Mouse (Mus musculus): ENCODE data around the gene Mien1. TPM values are rescaled to one million over a fixed set of nuclear protein-coding genes. Genes with fewer than 3 reads are reported as not detected.

The Mien1 gene
- polyA plus RNA-seq, 1 experiment from 2014 or later = 227 TPM

- DNase-seq (ENCODE audit: low spot score) = peak; percentile 78
Measured at GRCm38 (mm10) chr11:98389221-98389780, 49.5 kb downstream of the Mien1 start.

- DNase-seq (ENCODE audit: low spot score) = no peak
Measured at GRCm38 (mm10) chr11:98388282-98388681, 50.5 kb downstream of the Mien1 start.

Other genes starting within 250 kb of the Mien1 start
- 68.4 and 75.8 TPM in 2 replicates for gene Med1, start 245.7 kb downstream of the Mien1 start, polyA plus RNA-seq (2015; fragmentation: Nextera tagmentation; extraction: Ambion mirVana)
- 9.0 and 12.2 TPM in 2 replicates for gene Cdk12, start 235.9 kb downstream of the Mien1 start, polyA plus RNA-seq (2015; fragmentation: Nextera tagmentation; extraction: Ambion mirVana)
- not detected in 2 replicates for gene Neurod2, start 109.3 kb downstream of the Mien1 start, polyA plus RNA-seq (2015; fragmentation: Nextera tagmentation; extraction: Ambion mirVana)
- gene Ppp1r1b, start 90.6 kb downstream of the Mien1 start, polyA plus RNA-seq (2015; fragmentation: Nextera tagmentation; extraction: Ambion mirVana) = 2.7 and 3.1 TPM in 2 replicates
- gene Stard3, start 80.6 kb downstream of the Mien1 start, polyA plus RNA-seq (2015; fragmentation: Nextera tagmentation; extraction: Ambion mirVana) = 49.5 and 51.8 TPM in 2 replicates
- 0.22 TPM in 1 of 2 replicates, not detected in the other for gene Tcap, start 55.2 kb downstream of the Mien1 start, polyA plus RNA-seq (2015; fragmentation: Nextera tagmentation; extraction: Ambion mirVana)
- gene Pnmt, start 52.5 kb downstream of the Mien1 start, polyA plus RNA-seq (2015; fragmentation: Nextera tagmentation; extraction: Ambion mirVana) = 0.94 and 1.0 TPM in 2 replicates
- gene Pgap3, start 38.5 kb downstream of the Mien1 start, polyA plus RNA-seq (2015; fragmentation: Nextera tagmentation; extraction: Ambion mirVana) = 12.1 and 12.7 TPM in 2 replicates
- 2.5 and 3.1 TPM in 2 replicates for gene Erbb2, start 26.5 kb downstream of the Mien1 start, polyA plus RNA-seq (2015; fragmentation: Nextera tagmentation; extraction: Ambion mirVana)
- 3.7 and 4.5 TPM in 2 replicates for gene Grb7, start 7.4 kb upstream of the Mien1 start, polyA plus RNA-seq (2015; fragmentation: Nextera tagmentation; extraction: Ambion mirVana)
- gene Ikzf3, start 107.0 kb upstream of the Mien1 start, polyA plus RNA-seq (2015; fragmentation: Nextera tagmentation; extraction: Ambion mirVana) = 42.6 and 59.5 TPM in 2 replicates
- 2.3 and 2.4 TPM in 2 replicates for gene Zpbp2, start 112.1 kb upstream of the Mien1 start, polyA plus RNA-seq (2015; fragmentation: Nextera tagmentation; extraction: Ambion mirVana)
- 37.6 and 38.5 TPM in 2 replicates for gene Ormdl3, start 148.4 kb upstream of the Mien1 start, polyA plus RNA-seq (2015; fragmentation: Nextera tagmentation; extraction: Ambion mirVana)
- gene Lrrc3c, start 159.3 kb upstream of the Mien1 start, polyA plus RNA-seq (2015; fragmentation: Nextera tagmentation; extraction: Ambion mirVana) = not detected in 2 replicates
- 0.78 and 1.1 TPM in 2 replicates for gene Gm12355, start 186.7 kb upstream of the Mien1 start, polyA plus RNA-seq (2015; fragmentation: Nextera tagmentation; extraction: Ambion mirVana)
- gene Gsdma3, start 187.4 kb upstream of the Mien1 start, polyA plus RNA-seq (2015; fragmentation: Nextera tagmentation; extraction: Ambion mirVana) = 0.26 and 0.42 TPM in 2 replicates
- 0.65 and 1.1 TPM in 2 replicates for gene Gsdma2, start 207.8 kb upstream of the Mien1 start, polyA plus RNA-seq (2015; fragmentation: Nextera tagmentation; extraction: Ambion mirVana)
- 0.49 and 0.80 TPM in 2 replicates for gene Gsdma, start 225.4 kb upstream of the Mien1 start, polyA plus RNA-seq (2015; fragmentation: Nextera tagmentation; extraction: Ambion mirVana)
- gene Psmd3, start 243.6 kb upstream of the Mien1 start, polyA plus RNA-seq (2015; fragmentation: Nextera tagmentation; extraction: Ambion mirVana) = 211 and 224 TPM in 2 replicates

Data from thymus, postnatal 0 days (tissue).